Mouse (Mus musculus) left cerebral cortex, postnatal 10 days (tissue): Measurements from ENCODE around the gene Lztfl1. TPM values are rescaled to one million over a fixed set of nuclear protein-coding genes. Genes with fewer than 3 reads are reported as not detected.
A peak's percentile ranks its signal among the peaks of the same experiment; 100 is the strongest.
"Not testable (repeated sequence)": the region's sequence is repeated elsewhere in the genome, so short reads cannot be mapped to it uniquely, and the experiment has no call there.

Experiments
- DNase-seq, 2 experiments: peaks; one replicate each; pipeline ENCODE4 v3.0.0; 2021 to 2022; ENCODE audit warnings: low spot score in 2 of 2, mixed read lengths in 1 of 2; ENCODE audit errors: extremely low spot score in 1 of 2
- intact Hi-C: fragments of 180-260 bp; cut with DNase I; formaldehyde crosslinking; loops from one replicate; pipeline ENCODE4 v1.15.1; 2025
- total RNA-seq, 2 experiments: library from RNA; stranded (reverse); gene quantifications; 2 replicates each; pipeline ENCODE4 v1.2.3; 2021

Gene Lztfl1
- 10 to 100 TPM; 72.3 to 72.9 TPM for total RNA-seq

DNA sequence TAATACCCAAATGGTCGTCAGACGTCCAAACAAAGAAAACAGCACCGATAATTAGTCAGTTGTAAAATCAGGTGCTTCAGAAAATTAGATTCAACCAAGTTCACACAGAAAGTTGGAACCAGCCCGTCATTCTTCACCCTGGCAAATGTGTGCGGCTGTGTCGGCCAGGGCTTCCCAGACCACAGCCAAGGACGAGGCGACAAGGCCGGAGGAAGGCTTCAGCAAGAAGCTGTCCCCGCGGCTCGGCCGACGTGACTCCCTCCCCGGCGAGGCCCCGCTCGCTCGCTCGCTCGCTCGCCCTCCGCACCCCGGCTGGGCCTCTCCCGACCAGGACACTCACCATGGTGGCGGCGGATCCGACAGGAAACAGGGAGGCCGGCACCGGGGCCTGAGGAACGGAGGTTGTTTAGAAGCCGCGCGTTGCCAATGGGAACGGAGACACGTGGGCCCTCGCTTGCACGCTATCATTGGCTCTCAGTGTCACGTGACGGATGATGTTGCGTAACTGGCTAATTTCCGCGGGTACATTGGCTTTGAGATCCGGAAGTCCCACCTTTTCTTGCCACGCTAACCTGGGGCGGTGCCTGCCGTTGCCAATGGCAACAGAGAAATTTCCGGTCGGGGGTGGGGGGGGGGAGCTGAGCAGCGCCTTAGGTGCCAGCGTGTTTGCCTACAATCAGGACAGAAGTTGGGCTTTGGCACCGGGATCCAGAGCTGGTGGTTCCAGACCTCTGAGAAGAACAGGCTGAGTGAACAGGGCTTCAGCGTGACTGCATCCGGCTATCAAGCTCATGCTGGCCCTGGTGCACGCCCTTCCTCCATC is at the start of gene Lztfl1:
Lztfl1 (minus strand) TSS at position 512 of the 823 bp plus-strand sequence.
- DNase-seq: peak; percentile 98
- intact Hi-C loops: loop anchor here (5.0 to 10.0 kb wide), 2 partner anchors 80 to 153 kb away; no protein-coding TSS in a partner anchor

DNA sequence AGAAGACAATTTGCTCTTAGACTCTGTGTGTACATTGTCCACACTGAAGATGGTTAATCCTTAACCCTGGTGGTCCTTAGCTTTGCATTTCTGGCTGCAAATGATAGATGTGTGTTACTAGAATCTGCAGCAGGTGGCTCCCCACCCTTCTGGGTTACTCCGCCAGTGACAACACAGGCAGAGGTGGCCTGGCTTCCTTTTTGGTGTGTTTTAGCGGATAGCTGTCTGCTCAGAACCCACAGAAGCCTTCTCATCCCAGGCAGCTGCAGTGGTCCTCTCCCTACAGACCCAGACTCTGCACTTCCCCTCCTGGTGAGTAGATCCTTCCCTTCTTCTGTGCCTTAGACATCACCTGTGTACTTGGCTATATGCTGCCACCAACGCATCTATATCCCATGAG is 49.5 kb upstream of the Lztfl1 start:
- no peak for DNase-seq
- intact Hi-C loops: no loop called here

DNA sequence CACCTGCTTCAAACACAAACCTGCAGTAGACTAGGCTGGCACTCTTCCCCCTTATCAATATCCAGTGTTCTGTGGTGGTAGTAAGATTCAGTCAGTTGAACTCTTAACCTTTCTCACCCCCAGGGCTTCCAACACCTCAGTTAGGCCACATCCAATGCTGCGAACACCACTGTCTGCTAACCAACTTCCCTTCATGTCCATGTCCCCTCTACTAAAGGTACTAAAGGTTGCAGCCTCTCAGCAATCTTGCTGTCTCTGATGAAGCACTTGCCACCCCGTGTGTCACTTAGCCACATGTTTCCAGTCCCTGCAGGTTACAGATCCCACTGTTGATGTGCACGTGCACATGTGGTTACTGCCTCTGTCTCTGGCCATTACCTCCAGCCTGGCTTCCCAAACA is 46.3 kb upstream of the Lztfl1 start:
- intact Hi-C loops: no loop called here
- DNase-seq: no peak

DNA sequence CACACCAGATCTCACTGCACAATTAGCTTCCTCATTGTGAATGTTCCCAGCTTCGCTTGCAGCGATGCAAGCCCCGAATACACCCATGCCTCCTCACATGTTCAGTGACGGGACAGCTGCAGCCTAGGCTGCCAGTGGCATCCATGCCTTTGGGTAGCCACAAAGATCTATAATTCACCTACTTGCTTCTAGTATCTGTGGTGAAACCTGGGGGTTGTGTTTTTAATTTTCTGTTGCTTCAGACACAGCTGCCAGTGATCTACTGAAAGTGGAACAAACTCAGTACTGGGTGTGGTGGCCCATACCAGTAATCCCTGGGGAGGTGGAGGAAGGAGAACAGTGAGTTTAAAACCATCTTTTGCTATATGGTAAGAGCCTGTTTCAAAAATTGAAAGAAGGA is 45.4 kb upstream of the Lztfl1 start:
- intact Hi-C loops: no loop called here
- no peak for DNase-seq

DNA sequence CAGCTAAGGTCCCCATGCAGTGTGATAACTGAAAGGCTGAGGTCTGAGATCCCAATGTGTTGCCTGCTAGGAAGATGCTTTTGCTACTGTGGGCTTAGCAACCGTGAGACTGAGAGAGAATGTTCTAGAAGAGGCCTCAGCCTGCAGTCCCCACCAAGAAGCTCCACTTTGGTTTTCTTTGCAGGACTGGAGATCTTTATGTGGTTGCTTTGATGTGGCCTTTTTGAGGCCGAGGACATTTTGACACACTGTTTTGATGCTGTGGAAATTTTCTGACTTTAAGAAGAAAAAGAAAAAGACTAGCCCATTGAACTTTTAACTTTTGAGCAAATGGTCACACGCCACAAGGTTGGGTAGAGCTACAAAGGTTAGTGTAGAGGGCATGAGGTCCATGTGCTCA is 43.3 kb upstream of the Lztfl1 start:
- intact Hi-C loops: no loop called here
- no peak for DNase-seq

DNA sequence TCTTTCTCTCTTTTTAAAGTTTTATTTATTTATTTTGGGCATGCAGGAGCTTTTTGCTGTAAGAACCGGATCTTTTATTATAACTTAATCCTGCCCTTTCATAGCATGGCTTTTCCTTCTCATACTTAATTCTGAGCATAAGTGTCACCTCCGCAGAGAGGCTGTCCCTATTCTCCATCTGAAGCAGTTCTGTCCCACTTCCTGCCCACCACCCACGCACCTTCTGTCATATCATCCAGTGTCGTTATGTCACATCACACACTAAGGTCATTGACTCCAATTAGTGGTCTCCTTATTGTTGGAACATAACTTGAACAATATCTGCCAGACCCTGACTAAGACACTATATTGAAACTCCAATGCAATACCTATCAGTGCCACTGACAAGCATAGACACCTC is 41.1 kb upstream of the Lztfl1 start:
- intact Hi-C loops: no loop called here
- no peak for DNase-seq

DNA sequence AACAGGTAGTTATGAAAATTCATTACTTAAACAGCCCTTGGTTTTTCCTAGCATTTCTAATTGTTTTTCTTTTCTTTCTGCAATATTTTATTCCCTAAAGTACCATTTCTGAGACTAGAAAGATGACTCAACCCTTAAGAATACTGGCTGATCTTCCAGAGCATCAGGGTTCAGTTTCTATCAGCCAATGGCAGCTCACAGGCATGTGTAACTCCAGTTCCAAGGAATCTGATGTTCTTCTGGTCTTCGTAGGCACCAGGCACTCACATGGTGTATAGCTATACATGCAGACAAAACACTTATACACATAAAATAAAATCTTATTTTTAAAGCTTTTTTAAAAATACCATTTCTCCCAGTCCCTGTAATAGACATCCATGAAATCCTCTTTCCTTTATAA is 40.7 kb upstream of the Lztfl1 start:
- no peak for DNase-seq

DNA sequence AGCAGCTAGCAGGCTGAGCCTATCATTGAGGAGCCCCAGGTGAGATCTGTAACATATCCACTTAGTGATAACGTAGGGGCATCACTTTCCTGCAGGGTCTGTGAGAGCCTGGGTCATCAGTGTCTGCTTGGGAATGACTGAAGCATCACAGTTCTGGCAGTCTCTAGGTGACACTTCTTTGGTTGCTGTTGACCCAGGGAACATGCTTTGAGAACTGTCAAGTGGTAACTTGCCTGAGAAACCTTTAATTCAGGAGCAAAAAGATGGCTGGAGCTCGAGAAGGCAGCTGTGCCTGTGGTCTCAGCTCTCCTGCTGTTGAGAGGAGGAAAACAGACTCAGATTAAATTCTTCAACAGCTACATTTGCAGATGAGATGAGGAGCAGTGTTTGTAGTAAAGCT is 39.8 kb upstream of the Lztfl1 start:
- intact Hi-C loops: no loop called here
- no peak for DNase-seq

More for the DNA sequence above, 40.7 kb upstream of the Lztfl1 start:
- intact Hi-C loops: no loop called here

DNA sequence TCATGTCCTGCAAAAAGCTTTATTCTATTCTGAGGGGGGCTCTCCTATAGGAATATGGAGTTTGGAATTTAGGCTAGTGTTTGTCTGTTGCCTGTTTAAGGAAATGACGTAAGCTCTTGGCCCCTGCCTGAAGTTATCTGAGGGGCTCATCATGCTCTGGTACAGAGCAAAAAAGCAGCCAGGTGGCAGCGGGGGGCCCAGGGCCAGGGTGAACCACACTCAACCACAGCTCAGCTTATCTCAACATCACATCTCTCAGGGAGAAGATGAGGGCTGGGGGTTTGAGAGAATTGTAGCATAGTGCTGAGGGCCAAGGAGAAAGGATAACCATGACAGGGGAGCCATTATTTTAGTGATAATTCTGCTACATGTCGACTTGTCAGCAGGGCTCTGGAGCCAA is 39.3 kb upstream of the Lztfl1 start:
- DNase-seq: no peak
- intact Hi-C loops: no loop called here

DNA sequence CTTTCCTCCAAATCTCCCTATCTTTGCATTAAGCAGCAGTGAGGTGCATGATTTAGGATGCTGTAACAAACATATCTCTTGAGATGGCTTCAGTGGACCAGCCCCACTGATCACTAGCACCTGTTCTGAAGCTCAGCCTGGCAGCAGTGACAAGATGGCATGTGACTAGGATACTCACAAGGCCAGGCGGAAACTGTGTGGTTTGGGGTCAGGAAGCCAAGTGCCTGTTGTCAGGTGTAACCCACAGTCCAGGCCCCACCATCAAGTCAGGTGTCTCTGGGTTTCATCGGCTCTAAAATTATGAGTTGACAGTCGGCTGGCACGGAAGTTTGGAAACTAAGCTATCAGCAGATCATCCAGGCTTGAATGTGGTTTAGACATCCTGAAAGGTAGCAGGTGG is 36.8 kb upstream of the Lztfl1 start:
- intact Hi-C loops: no loop called here
- DNase-seq: no peak

DNA sequence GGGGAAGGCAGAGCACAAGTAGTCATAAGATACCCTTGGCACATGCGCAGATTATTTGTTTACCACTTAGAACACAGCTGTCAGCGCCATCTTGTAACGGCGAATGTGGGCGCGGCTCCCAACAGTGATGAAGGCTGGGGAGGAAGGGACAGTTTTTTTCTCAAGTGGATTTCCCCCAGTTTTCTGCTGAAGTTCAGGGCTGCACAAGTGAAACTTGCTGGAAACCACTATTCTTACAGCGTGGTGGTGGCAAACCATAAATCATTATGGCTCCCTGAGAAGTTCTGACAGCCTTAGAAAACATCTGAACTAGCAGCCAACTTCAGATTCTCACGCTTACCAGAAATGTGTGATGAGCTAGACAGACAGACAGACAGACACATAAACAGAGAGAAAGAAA is 32.2 kb upstream of the Lztfl1 start:
- intact Hi-C loops, DNase-seq: not testable (repeated sequence)

DNA sequence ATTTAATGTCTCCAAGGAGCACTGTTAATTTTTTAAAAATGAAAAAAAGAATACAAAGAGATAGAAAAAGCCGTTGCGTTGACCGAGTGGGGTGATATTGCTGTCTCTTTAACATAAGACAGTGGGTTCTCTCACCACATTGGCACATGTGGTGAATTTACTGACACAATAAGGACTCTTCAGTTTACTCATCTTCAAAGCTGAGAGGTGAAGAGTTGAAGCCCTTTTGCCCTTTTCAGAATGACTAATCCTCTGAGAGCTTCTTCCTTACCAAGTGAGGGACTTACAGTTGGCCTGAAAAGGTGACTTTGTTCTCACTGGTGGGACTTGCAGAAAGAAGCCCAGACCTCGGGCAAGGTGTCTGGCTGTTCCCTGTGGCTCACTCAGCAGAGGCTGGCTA is 23.3 kb upstream of the Lztfl1 start:
- intact Hi-C loops: no loop called here
- no peak for DNase-seq

DNA sequence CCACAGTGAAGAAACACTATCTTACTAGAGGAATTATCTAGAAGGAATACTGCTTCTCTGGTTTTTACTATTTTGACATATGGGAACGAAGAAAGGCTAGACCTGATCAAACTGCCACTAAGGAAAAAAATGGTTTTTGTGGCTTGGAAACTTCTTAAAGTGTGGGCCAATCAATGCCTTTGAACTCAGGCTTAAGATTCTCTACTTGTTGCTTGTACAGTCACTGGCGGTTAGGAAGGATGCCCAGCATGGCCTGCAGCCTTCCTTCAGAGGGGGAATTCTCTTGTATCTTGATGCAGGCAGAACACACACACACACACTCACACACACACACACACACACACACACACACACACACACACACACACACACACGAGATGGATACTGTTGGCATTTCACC is 16.6 kb upstream of the Lztfl1 start:
- intact Hi-C loops: no loop called here
- no peak for DNase-seq

DNA sequence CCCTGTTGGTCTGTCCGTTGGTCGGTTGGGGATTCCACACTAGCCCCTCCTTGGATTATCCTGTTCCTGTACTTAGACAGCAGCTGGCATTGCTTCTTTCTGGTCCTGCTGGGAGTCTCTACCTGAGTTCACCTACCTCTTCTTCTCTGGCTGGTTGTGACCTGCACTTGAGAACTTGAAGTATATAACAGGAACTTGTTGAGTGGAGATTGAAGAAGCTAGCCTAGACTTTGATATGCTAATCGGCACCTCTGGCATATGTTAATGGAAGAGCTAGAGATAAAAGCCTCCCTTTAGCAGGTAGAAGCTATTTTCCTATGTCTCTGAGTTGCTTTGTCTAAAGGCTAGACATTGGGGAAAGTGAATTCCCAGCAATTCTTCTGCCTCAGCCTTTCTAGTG is 13.8 kb upstream of the Lztfl1 start:
- no peak for DNase-seq
- intact Hi-C loops: no loop called here

DNA sequence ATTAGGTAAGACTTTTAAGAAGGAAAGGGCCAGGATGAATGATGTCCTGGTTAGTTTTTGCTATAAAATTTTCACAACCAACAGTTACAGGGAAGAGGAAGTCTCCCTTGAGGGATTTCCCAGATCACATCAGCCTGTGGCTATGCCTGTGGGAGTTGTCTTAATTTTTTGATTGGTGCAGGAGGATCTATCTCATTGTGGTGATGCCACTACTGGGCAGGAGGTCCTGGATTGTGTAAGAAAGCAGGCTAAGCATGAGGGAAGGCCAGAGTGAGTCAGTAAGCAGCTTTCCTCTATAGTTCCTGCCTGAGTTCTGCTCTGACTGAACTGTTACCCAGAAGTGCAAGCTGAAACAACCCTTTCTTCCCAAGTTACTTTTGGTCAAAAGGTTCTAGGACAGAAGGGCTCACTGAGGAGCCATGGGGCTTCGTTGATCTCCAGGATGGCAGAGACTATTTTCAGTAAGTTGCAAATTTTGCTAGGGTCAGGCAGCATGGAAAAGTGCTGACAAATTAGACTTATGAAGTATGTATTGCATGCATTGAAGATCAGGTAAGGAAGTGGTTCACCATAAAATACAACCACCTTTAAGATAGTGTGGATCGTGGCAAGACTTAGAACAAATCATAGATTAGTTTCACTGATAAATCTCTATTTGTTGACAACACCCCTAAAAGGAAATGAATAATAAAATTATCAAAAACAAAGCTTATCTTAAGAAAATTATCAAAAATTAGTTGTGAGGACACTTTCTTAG is 5.4 kb upstream of the Lztfl1 start:
- intact Hi-C loops: no loop called here
- no peak for DNase-seq

DNA sequence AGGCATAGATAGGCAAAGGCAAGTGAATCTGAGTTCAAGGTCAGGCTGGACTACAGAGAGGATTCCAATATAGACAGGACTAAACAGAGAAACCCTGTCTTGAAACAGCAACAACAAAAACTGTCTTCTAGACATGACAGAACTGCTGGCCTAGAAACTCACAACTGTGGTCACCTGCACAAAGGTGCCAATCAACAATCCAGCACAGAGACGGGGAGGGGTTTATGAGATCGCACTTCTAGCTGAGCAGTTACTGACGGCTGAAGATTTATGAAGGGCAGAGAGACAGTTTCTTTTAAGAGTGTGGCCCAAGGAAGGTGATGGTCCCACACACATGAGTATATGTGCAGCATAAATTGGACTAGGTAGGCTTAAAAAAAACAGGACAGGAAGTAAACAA is 1.2 kb downstream of the Lztfl1 start:
- DNase-seq: no peak
- intact Hi-C loops: loop anchor here (5.0 to 10.0 kb wide), 2 partner anchors 81 to 152 kb away; no protein-coding TSS in a partner anchor

DNA sequence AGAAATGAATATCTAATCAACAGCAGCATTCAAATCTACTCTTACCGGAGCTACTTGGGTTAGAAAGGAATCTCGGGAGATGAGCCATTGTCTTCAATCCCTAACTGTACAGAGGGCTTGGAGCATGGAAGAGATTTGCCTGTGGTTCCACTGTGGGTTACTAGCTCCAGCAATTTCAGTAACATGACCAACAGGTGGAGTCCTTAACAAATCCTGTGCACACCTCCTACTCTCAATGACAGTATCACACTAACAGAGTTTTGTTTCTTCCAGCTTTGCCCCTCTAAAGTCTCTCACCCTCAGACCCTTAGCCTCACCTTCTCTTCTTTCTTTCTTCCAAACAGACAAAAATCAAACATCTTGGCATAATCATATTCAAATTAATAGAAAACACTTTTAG is 4.4 kb downstream of the Lztfl1 start:
- intact Hi-C loops: loop anchor here (10.0 kb wide), 1 partner anchor 148 kb away; no protein-coding TSS in a partner anchor
- no peak for DNase-seq

DNA sequence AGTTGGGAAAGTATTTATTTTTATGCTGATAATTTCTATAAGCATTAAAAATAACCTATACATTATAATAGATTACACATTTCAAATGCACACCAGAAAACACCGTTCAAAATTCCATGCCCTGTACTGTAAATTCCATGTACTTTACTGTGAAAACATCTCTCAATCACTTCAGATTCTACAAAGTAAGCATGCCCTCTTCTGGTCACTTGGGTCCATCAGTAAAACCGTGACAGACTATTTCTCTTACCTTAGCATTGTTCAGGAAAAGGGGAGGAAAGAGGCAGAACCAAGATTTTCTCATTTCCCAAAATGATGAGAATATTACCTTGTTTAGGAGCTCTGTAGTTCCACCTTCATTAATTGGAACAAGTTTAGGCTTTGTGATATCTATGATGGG is 8.3 kb downstream of the Lztfl1 start:
- no peak for DNase-seq
- intact Hi-C loops: loop anchor here (10.0 kb wide), 1 partner anchor 74 kb away; the partner anchor contains the start of gene Slc6a20b

DNA sequence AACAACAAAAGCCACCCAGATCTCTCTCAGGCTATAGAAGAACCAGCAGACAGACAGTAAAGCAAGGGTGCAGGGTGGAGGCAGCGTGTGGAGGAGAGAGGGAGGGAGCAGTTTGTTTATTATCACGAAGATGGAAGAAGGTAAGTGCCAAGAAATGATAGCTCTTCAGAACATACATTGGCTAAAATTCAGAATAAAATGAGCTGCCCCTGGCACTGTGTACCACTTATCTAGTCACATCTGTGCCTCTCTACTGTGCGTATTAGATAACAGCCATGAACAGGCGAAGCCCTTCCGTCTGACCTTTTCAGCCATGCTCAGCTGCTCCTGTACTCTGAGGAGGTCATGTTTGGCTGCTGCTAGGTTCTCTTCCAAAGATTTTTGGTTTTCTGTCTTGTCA is 15.7 kb downstream of the Lztfl1 start:
- intact Hi-C loops: loop anchor here (10.0 kb wide), 1 partner anchor 67 kb away; the partner anchor contains the start of gene Slc6a20b
- DNase-seq: no peak
